Mouse (Mus musculus): ENCODE results near the gene Mpi.

Gene Mpi

DNA sequence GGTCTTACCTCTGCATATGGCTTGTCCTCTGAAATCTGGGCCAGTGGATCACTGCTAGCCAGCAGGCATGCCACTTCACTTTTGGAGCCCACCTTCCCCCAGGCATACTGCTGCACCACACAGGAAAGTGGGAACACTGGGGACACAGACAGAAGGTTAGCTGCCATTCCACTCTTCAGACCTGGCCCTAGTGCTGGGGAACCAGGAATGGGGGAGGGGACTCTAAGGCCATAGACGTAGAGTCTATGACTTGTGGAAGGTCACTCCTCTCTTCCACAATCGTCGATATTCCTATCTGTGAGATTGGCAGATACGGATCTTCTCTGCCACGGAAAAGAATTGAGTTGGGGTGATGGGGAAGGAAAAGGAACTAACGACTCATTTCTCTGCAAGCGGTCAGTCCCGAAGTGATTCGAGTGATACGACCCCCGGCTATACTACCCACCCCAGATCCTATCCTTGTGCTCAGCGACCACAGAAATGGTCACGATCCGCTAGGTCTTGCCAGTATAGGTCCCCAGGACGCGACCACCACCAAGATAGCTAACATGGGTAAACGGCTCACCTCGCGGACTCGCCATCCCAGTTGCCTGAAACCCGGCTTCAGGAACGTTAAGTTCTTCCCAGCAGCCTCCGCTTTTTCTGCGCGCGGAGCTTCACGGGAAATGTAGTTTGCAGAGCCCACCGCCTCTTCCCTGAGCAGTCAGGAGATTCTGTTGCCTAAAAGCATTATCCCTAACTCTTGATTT is at the start of gene Mpi:
Gene Mpi, minus strand, starts transcription at position 625 of the 749 bp plus-strand sequence.
- DNase-seq: peak; percentile 56 to 62

DNA sequence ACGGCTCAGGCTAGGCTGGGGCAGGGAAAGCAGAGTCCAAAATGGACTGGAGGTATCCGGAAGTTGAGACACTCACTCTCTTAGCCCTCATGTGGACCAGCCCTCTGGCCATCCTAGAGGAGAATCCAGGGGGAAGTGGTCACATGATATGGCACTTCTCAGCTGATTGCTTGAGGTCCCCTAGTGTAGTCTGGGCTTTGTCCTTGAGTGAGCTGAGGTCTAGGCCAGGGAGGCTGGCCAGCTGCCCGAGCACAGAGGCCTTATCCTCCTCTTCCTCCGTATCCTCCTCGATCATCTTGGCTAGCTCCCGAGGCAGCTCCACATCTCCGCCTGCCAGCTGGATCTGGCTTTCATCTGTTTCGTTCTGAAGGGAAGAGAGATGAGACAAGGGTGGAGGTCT is 49.5 kb upstream of the Mpi start:
- no peak for DNase-seq

DNA sequence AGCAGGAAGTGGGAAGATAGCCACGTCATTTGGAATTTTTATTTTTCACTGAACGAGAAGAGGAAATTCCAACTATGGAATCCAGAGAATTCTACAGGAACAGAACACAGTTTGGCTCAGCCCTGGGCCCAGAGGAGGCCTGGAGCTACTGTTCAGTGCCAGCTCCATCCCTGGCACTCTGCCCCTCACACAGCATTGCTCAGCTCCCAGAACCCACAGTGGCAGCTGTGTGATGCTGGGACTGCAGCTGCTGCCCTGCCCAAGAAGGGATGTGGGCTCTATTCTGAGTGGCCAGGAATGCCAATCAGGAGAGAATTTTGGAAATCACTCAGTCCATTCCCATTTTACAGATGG is 48.8 kb upstream of the Mpi start:
- no peak for DNase-seq

DNA sequence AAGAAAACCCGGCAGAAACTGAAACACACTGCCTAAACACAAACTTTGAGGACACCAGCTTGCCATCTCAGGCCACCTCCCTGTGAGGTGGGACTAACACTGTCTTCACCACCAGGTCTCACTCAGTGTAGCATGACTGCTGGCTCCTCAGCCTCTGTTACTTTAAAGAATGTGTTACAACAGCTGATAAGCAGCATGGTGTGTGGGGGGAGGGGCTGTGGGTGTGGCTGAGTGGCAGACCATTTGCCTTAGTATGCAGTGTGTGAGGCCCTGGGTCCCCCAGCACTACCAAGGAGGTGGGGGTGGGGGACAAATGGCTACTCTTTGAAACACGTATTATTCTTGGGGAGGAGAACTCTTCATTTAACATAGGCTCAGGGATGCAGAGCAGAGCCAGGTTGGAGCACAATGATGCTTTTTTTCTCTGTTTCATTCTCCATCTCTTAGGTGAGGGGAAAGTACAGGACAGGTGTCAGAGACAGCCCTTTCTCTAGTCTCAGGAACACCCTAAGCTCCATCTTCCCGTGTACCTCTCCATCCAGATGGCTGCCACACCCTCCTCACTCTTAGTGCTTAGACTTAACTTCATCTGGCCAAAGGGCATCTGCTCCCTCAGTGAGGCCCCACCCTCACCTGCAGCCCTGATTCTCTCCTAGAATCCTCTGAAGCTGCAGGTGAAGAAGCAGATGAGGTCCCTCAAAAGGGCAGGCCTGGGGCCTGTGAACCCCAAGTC is 48.2 kb upstream of the Mpi start:
- no peak for DNase-seq

DNA sequence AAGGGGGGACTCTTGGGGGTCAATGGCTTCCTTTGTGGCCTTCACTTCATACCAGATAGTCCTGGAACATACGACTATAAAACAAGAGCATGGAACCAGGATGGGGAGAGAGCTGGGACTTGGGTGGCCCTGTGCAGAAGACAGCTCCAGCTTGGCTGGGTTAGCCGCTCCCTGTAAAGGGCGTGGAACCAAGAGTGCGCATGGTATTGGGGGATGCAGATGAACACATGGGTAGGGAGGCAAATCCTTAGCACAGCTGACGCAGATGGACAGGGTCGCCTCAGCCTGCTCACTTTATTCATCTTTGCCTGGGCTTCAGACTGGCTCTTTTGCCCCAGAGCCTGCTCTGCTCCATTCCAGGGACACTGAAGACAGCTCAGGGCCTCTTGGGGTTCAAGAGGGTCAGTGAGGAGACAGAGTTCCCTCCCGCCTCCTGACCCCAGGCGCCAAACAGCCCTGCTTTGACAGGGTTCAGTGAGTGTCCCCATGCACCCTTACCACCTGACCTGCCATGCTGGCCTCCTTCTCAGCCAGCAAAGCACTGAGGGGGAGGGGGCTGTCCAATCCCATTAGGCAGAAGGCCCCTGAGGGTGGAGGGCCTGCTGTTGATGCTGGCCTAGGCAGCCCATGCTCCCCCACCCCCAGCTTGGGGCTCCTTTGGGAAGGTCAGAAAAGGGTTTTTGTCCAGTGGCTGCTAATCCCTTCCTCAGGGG is 46.4 kb upstream of the Mpi start:
- DNase-seq: no peak

DNA sequence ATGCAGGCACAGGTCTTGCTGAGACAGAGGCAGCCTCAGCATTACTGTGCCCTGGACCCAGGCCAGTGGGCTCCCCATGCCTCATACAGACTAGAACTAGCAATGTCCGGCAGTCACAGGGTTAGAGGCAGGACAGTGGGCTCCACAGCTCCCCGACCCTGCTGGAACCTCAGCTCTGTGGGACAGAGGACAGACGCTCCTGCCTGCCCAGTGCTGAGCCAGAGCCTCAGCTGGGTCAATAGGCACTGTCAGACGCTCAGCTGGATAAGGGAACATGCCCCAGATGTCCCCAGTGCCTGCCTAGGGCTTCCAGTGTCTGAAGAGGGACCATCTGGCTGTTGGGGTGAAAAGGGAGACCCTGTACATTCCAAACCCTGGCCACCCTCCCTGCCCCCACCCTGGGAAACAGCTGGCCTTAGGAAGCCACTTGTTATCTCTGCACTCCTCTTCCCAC is 45.4 kb upstream of the Mpi start:
- DNase-seq: no peak

DNA sequence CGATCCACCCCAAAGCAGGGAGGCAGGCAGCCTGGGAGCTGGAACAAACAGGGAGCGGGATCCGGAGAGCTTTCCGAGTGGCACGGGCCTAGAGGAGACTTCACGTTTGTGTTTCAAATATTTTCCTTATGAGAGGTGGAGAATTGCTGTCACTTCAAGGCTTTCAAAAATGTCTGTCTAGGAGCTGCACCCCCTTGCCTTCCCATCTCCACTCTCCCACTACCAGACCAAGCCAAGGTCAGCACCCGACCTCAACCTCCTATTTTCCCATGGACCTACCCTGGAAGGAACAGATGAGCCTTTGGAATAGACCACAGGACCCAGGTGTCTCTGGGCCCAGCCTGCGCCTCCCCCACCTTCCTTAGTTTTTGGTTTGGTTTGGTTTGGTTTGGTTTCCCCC is 44.7 kb upstream of the Mpi start:
- DNase-seq: no peak

DNA sequence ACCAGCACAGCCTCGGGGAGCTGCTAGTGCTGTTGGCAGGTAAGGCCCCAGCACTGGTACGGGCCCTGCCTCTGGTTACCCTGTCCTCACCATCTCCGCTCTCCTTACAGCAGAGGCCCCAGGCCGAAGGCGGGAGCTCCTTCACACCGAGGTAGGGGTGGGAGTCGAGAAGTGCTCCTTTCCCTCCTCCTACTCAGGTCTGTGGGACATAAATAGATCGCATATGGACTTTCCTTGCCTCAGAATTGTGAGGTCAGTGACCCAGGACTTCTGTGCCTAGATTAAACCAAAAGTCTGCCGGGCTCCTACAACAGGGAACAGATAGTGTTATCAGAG is 41.6 kb upstream of the Mpi start:
- no peak for DNase-seq

DNA sequence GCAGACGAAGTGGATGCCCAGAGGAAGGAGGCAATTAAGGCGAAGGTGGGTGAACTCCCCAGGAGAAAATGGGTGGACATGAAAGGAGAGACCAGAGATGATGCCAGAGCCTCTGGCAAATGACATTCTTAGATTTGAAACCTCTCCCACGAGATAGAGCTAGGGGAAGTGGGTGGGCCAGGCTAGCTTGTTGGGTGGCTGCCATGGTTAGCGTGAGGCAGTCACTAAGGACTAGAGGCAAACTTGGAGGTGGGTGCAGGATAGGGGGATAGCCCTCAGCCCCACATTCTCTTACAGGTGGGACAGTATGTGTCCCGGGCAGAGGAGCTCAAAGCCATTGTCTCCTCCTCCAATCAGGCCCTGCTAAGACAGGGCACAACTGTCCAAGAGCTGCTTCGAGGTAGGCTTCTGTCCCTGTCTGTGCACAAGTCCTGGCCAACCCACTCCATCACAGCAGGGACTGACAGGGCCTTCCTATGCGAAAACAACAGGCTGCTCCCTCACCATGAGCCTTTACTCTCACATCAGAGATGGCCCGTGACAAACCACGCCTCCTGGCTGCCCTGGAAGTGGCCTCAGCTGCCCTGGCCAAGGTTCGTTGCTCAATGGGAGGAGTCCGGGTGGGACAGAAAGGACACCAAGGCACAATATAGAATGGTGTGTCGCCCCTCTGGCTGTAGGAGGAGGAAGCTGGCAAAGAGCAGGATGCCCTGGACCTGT is 41.1 kb upstream of the Mpi start:
- no peak for DNase-seq

DNA sequence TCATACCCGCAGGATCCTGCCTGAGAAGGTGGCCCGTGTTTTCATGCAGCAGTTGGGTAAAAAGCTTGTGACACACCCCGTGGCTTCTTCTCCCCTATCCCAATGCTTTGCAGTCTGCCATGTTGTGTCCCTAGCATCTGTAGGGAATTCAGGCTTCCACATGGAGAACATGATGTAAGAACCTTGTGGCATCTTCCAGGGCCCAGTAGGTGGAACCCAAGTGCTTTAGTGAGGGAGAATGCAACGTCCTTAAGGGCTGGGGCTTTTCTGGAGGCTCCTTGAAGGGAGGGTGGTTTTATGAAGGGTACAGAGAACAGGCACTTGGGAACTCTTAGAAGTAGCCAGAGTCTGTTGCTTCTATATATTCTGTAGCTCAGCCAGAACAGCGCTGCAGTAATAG is 38.2 kb upstream of the Mpi start:
- no peak for DNase-seq

DNA sequence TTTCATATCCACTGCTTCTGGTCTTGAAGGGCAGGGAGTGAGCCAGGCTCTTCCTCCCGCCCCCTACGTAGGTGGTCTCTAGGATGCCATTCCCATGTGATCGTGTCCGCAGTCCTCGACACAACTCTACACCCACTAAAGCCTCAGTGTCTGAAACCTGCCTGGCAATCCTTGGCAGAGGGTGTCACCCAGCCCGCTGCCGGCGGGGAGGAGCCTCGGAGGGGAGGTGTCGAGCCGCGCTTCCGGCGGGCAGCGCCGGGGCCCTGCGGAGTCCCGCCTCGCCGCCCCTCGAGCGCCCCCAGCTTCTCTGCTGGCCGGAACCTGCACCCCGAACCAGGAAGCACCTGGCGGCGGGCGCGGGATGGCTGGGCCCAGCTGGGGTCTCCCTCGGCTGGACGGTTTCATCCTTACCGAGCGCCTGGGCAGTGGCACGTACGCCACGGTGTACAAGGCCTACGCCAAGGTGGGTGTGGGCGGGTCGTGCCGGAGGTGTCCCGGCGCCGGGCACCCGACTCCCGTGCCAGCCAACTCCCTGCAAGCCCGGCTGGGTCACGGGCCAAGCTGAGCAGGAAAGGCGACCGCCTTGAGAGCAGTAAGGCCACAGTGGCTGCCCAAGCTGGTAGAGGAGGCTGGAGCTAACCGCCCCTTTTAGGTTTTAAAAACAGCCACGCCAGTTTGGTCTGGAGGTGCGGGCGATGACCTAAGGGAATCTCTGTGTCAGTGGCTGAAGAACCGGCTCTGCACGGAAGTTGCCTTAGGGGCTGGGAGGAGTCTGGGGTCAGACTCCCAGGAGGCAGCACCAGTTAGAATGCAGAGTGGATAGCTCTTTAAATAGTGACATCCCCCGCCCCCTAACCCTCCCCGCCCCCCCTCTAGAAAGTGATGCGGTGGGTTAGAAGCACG is 36.9 kb upstream of the Mpi start, which contains the start of gene Ulk3:
Gene Ulk3, plus strand, starts transcription at position 229 of the 903 bp plus-strand sequence.
- DNase-seq: peak; percentile 90 to 92

DNA sequence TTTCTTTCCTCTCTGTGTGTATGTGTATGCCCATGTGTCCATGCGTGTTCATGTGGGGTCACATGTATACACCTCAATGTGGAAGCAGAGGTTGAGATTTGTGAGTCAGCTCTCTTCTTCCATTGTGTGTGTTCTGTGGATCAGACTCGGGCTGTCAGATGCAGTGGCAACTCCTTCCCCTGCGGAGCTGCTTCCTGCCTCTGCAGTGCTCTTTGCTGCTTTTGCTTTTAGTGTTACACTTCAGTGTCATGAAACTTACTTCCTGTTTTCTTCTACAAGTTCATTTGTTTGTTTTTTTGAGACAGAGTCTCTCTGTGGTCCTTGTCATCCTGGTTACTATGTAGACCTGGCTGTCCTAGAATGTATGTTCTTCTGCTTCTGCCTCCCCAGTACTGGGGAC is 32.4 kb upstream of the Mpi start:
- DNase-seq: no peak

DNA sequence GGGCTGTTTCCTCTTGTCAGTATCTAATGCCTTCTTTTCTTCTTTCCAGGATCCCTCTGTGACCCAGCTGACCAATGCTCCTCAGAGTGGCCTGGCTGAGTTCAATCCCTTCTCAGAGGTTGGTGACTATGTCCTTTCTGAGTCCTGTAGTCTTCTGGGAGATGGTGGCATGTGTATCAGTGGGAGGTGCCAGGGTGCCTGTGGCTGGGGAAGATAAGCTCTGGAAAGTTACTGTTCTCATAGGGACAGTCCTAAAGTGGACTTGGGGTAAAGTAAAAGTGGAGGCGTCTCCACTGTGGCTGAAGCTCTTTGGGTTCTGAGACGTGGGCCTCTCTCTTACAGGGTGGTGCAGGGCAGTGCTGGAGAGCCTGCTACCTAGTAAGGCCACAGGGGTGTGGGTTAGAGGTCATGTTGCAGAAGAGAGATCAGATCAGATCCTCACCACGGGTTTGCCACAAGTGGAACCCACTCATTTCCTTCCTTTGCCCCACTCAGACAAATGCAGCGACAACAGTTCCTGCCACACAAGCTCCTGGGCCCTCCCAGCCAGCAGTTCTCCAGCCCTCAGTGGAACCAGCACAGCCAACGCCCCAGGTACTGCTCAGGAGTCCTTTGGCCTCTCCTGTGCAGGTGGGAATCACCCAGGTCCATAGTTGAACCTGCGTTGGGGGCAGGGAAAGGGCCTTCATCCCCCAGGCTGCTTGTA is 24.7 kb upstream of the Mpi start:
- DNase-seq: no peak

DNA sequence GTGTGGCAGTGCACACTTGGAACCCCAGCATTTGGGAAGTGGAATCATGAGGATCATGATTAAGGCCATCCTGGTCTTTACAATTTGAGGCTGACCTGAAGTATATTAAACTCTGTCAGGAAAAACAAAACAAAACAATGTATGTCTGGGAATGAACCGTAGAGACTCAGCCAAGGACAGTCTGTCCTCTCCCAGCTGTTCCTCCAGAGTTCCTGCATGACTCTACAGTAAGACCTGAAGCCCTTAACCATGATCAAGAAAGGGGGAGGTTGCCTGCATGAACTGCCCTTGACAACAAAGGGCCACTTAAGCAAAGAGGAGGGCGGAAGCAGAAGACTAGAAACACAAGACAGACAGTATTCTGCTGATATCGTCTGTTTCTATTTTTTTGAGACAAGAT is 23.0 kb upstream of the Mpi start:
- DNase-seq: no peak

DNA sequence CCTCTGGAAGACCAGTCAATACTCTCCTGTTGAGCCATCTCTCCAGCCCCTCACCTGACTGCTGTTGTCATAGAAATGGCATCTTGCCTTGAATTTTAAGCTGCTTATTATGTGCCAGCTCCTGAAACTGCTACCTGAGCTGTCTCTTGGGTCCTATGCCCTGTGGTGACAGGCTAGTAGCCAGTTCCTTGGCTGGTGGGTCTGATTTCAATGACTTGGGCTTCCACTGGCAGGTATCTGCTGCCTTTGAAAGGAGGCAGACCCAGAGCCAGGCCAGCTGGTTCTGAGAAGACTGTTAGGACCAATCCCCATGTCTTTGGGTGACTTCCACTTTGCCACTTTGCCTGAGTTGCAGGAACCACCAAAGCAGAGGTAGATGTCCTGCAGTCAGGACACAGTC is 21.8 kb upstream of the Mpi start:
- DNase-seq: no peak

DNA sequence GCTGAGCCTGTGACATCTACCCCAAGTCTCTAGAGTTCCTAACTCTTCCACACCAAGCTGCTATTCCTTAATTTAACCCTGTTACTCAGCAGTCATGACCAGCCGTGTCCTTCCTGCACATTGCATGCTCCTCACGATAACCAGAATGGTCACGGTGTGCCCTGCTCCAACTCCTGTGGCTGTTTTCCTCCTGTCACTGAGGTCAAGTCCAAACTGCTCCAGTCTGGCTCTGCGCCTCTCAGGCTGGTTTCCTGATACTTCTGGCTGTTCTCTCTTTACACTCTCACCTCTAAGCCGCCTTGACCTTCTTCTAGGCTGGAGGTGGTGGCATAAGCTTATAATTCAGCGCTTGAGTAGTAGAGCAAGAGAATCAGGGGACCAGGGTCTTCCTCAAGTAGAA is 15.9 kb upstream of the Mpi start:
- DNase-seq: no peak

DNA sequence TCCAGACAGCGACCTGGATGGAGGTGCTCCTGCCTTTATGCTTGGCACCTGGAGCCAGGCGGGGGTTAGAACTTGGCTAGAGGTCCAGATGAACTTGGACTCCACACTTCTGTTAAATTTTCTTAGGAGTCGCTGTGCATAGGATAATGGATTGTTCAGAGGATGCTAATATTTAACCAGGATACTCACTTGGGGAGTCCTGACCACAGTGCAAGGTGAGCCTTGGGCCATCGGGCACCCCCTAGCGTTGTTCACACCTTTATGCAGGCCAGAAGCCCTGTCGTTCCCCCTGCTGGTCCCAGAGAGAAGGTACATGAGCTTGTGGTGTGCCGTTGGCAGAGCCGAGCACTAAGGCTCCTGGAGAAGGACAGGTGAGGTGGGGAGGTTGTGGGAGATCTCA is 14.3 kb upstream of the Mpi start:
- DNase-seq: no peak

DNA sequence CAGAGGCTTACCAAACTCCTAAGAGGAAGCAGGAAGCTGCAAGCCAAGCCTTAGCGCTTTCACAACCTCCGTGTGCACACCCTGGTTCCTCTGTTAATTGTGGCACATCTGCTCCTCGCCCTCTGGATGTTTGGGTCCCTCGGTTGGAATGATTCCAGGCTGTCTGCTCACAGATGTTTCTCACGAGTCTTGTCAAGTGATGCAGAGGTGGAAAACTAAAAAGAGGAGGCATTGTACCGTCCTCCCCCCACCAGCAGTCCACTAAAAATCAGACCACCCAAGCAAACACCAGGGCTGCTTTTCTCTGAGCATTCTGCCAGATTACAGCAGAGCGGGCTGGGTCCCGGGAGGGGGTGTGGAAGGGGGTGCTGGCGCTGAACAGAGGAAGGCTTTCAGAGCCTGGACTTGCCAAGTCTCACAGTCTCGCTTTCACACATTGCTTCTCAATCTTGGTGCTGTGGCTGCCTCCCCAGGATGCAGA is 13.2 kb upstream of the Mpi start:
- no peak for DNase-seq

DNA sequence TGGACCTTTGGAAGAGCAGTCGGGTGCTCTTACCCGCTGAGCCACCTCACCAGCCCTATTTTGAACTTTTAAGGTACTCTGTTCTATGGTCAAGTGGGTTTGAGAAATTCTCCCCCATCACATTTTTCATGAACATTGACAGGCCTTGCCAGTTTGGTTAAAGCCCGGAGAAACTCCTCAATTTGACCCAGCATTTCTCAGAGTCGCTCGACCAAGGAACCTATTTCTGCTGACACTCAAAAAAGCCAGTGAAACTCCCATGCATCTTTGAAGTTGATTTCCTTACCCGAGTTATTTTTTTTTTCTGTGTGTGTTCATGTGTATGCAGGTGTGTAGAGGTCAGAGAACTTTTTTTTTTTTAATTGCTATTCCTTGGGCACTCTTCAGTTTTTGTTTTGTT is 12.0 kb upstream of the Mpi start:
- no peak for DNase-seq

DNA sequence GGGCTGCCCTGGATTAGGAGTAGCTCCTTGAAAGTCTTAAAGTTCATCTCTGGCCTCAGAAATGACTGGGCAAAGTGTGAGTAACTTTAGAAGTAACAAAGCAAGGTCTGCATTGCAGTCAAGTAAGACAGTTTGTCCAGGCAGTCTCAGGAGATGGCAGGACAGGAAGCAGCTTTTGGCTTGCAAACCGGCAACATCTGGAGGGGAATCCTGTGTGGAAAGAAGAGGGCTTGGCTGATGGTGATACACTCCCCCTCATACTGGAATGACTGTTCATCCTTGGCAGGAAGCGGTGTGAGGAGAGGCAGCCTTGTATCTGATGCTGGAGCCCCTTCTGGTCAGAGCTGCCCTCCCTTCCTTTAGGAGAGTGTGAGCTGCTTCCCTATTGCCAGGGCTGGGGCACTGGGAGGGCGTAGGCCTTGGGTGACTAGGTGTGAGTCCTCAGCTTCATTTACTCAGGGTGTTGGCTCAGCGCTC is 10.4 kb upstream of the Mpi start:
- DNase-seq: no peak

DNA sequence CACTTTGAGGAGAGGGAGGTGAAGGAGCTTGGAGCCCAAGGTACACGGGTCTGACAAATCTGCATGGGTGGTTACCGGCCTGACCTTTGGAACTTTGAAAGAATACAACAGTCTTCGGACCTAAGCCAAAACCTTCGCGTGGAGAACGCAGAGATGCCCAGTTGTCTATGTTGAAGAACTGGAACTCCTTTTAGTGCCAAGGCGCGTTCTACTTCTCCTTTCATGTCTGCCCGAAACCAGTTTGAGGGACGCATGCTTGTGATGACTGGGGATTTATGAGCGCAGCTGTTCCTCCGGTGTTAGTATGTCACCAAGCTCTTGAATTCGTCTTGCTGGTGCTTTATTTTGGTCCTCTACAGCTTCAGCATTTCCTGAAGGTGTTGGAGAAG is 9.1 kb upstream of the Mpi start:
- no peak for DNase-seq

Data from thymus, postnatal 36 days (tissue).